Mouse (Mus musculus) olfactory bulb, adult 2 months (tissue): ENCODE results near the gene Vamp5.

ENCODE experiments used
- CTCF ChIP-seq: fragments of 200-500 bp; IDR thresholded peaks from 2 replicates; pipeline ENCODE4 v1.5.1; 2012; ENCODE audit warnings: low read depth, mild to moderate bottlenecking, low read length, moderate library complexity; ENCODE audit not compliant: insufficient read depth
- POLR2A ChIP-seq: fragments of 200-500 bp; IDR thresholded peaks from 2 replicates; pipeline ENCODE4 v1.6.1; 2012; ENCODE audit warnings: mild to moderate bottlenecking, low read depth, low read length, moderate library complexity; ENCODE audit not compliant: insufficient read depth

DNA sequence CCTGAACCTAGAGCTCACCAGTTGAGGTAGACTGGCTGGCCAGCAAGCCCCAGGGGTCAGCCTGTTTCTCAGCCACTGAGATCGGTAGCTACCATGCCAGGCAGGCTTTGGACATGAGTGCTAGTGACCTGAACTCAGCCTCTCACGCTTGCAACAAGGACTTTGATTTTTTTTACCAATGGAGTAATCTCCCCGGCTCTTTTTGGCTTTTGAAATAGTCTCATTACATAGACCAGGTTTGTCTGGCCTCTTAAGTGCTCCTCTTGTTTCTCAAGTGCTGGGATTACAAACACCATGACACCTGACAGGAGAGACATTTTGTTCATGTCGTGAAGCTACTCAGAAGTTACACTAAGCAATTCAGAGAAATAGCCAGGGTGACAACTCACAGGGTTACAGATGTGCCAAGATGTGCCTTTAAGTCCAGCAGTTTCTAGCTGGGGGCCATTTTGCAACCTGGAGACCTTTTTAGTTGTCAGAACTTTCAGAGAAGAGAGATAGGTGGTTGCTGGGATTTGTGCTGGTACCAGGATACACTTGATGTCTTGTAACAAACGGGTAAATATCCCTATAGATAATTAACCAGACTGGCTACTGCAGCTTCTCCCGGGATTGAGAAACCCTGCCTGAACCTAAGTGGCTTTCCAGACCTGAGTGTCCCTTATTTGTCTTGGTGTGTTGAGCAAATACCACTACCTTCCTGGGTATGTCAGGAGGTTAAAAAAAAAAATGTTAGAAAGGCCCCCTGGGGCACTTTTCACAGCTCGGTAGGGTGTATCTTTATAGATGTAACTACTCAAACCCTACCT is 35.9 kb upstream of the Vamp5 start:
- TF ChIP-seq CTCF (no peak), POLR2A (no peak)
